Mouse (Mus musculus) forebrain, postnatal 0 days (tissue): ENCODE results near the gene Zdhhc1. TPM values are rescaled to one million over a fixed set of nuclear protein-coding genes. Genes with fewer than 3 reads are reported as not detected.

Experiments used
- ATAC-seq: fragments of 200-750 bp; cut with Nextera tagmentation; 2 replicates; pipeline ENCODE4 v1.8.0; 2017; ENCODE audit warnings: mild to moderate bottlenecking, moderate library complexity
- DNase-seq: peaks from one replicate; pipeline ENCODE4 v3.0.0-alpha.2; 2015
- H3K27ac ChIP-seq: fragments of 300-500 bp; sonication (generic); 2 replicates; pipeline ENCODE4 v1.5.1; 2014; ENCODE audit warnings: low read depth, mild to moderate bottlenecking, antibody characterized with exemption, low read length, moderate library complexity, mixed read lengths
- H3K27me3 ChIP-seq: fragments of 300-500 bp; sonication (generic); 2 replicates; pipeline ENCODE4 v1.6.1; 2014; ENCODE audit warnings: mild to moderate bottlenecking, low read length, mixed read lengths; ENCODE audit not compliant: insufficient read depth
- H3K36me3 ChIP-seq: fragments of 300-500 bp; sonication (generic); 2 replicates; pipeline ENCODE4 v1.6.1; 2014; ENCODE audit warnings: mild to moderate bottlenecking, moderate library complexity; ENCODE audit not compliant: insufficient read depth
- H3K4me1 ChIP-seq: fragments of 300-500 bp; sonication (generic); 2 replicates; pipeline ENCODE4 v1.6.1; 2014; ENCODE audit warnings: antibody characterized with exemption; ENCODE audit not compliant: insufficient read depth
- H3K4me2 ChIP-seq: fragments of 300-500 bp; sonication (generic); 2 replicates; pipeline ENCODE4 v1.6.1; 2014; ENCODE audit warnings: low read depth, mild to moderate bottlenecking, moderate library complexity
- H3K4me3 ChIP-seq: fragments of 300-500 bp; sonication (generic); 2 replicates; pipeline ENCODE4 v1.5.1; 2014; ENCODE audit warnings: low read depth, low read length, mixed read lengths
- H3K9ac ChIP-seq: fragments of 300-500 bp; sonication (generic); 2 replicates; pipeline ENCODE4 v1.6.1; 2014; ENCODE audit warnings: mild to moderate bottlenecking
- H3K9me3 ChIP-seq: fragments of 300-500 bp; sonication (generic); 2 replicates; pipeline ENCODE4 v1.6.1; 2016; ENCODE audit warnings: low read length
- CTCF ChIP-seq: sonication (generic); IDR thresholded peaks from 2 replicates; pipeline ENCODE4 v1.5.1; 2016; ENCODE audit warnings: antibody characterized with exemption, control low read depth, low read depth
- WGBS: fragments of 180-500 bp; shearing (Covaris S2); extraction: QIAGEN DNeasy Blood & Tissue Kit; methylation state at CpG from one replicate; pipeline ENCODE4 v1.1.7; 2014; 5-methylcytosine and 5-hydroxymethylcytosine counted together
- polyA plus RNA-seq: library from polyadenylated mRNA; unstranded; fragments of >200 nt; fragmentation: Nextera tagmentation; extraction: Ambion mirVana; gene quantifications from 2 replicates; pipeline ENCODE4 v1.2.1, GENCODE M21; 2015
- total RNA-seq: library from RNA; depleted of rRNA; stranded (reverse); fragments of >200 nt; gene quantifications from 2 replicates; pipeline ENCODE4 v1.2.3, GENCODE M21; 2014

The Zdhhc1 gene
- total and polyA plus RNA-seq, 2 experiments from 2014 or later, result 22.7 to 30.4 TPM

DNA sequence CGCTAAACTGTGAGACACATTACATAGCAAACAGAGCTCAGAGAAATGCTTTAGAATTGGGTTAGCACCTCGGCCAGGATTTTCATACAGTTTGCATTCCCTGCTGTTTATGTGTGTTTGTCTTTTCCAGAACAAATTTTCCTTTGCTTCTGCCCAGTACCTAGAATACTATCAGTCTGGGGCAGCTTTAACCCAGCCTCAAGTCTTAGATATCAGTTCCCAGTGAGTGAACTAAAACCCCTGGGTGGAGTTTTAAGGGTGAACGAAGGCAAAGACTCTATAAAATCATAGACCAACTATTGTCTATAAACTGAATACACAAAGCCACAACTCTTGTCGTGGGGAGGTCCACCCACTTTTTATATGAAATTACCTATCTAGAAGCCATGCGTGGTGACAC, 48.1 kb downstream of the Zdhhc1 start:
- Histone ChIP-seq H3K9me3 (no peaks in the 10 kb centered on the region), H3K4me2 (no peak overlapping the region), H3K27ac (no peak overlapping the region), H3K9ac (no peak overlapping the region), H3K36me3 (no peaks in the 10 kb centered on the region), H3K27me3 (no peaks in the 10 kb centered on the region), H3K4me3 (no peak overlapping the region), H3K4me1 (peaks cover 7% of the 10 kb centered on the region)
- no peak for DNase-seq
- WGBS, result 89% methylated on average over 5 of the region's 5 CpGs
- no peak for TF ChIP-seq CTCF
- ATAC-seq, result no peak

GRCm38 (mm10) chr8:105448188-105448587, 48.5 kb downstream of the Zdhhc1 start:
- Histone ChIP-seq H3K4me3 (no peak overlapping the region), H3K27ac (no peak overlapping the region), H3K4me2 (no peak overlapping the region), H3K4me1 (peaks cover 7% of the 10 kb centered on the region), H3K9ac (no peak overlapping the region), H3K27me3 (no peaks in the 10 kb centered on the region), H3K36me3 (no peaks in the 10 kb centered on the region), H3K9me3 (no peaks in the 10 kb centered on the region)
- ATAC-seq (no peak), DNase-seq (no peak)
- no peak for TF ChIP-seq CTCF
- 98% methylated on average over 3 of the region's 3 CpGs for WGBS

DNA sequence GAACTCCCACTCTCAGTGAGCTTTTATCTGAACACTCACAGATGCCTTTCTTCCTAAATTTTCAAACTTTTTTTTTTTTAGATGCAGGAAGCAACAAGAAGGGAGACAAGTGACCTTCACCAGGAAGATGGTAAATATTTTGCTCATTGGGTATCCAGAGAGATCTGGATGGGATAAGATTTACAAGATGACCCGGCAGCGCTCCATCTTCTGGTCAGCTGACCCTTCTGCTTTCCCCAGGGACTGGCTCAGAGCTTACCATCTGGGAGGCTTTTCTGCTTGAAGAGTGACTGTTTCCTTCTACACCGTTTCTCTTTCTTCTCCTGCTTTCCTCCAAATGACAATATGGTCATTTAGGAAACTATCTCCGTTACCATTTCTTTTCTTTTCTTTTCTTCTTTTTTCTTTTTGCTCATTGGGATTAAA, 50.6 kb downstream of the Zdhhc1 start:
- DNase-seq, result no peak
- Histone ChIP-seq H3K9me3 (no peaks in the 10 kb centered on the region), H3K27me3 (no peaks in the 10 kb centered on the region), H3K4me3 (no peak overlapping the region), H3K9ac (no peak overlapping the region), H3K36me3 (no peaks in the 10 kb centered on the region), H3K4me2 (no peak overlapping the region), H3K4me1 (peaks cover 7% of the 10 kb centered on the region), H3K27ac (no peak overlapping the region)
- TF ChIP-seq CTCF, result no peak
- WGBS, result 18% methylated on average over 4 of the region's 4 CpGs
- peak; percentile 46; the same call in 1 of the 2 replicates for ATAC-seq

DNA sequence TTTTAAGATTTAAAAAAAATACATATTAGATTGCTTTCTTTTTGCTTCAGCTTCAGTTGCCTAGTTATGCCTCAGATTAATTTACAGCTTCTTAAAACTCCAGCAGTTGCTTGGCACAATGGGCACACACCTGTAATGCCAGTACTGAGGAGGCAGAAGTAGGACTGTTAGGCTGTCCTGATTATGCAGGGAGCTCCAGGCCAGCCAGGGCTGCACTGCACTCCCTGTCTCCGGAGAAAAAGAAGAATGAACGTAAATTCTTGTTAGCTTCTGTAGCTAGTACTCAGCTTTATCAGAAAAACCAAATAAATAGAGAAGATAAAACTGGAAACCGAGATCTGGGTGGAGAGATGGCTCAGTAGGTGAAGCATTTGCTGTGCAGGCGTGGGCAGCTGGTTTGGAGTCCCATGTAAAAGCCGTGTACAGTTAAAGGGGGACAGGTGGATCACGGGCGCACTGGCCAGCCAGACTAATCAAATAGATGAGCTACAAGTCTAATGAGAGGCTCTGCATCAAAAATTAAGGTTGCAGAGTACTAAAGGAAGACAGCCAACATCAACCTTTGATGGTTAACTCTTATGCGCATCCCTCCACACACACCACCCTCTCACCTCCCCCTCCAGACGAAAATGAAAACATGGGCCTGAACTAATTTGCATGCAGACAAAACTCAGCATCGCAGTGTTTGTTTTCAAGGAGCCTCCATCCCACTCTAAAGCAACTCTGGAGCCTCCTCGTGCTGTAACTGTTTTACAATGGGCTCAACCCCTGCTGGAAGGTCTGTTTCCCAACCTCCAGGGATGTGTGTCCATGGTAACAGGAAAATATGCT, 51.2 kb downstream of the Zdhhc1 start:
- 17% methylated on average over 11 of the region's 11 CpGs for WGBS
- Histone ChIP-seq H3K9ac (no peak overlapping the region), H3K27me3 (no peaks in the 10 kb centered on the region), H3K4me2 (no peak overlapping the region), H3K4me1 (peaks cover 7% of the 10 kb centered on the region), H3K4me3 (no peak overlapping the region), H3K27ac (no peak overlapping the region), H3K9me3 (no peaks in the 10 kb centered on the region), H3K36me3 (no peaks in the 10 kb centered on the region)
- DNase-seq (no peak), ATAC-seq (peak; percentile 79)
- TF ChIP-seq CTCF, result no peak

DNA sequence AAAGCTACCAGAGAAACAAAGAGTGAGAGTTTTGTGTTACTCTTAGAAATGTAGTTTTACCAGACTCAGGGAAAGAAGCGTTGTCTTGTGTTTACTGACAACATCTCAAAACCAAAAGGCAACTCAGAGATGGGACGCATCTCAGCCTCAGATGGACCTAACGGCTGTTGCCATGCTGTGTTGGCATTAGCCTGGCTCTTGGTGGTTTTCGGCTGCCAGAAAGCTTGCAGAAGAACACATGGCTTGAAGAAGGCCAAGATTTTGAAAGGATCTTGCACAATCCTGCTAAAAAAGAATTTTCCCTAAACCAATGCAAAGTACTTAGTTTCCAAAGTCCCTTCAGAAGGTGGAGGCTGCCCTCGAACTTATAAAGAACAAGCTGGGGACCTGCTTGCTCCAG, 54.0 kb downstream of the Zdhhc1 start:
- H3K9me3 ChIP-seq, result no peaks in the 10 kb centered on the region
- TF ChIP-seq CTCF, result no peak
- H3K4me1 ChIP-seq, result peaks cover 7% of the 10 kb centered on the region
- H3K4me3 ChIP-seq, result no peak overlapping the region
- H3K9ac ChIP-seq, result no peak overlapping the region
- ATAC-seq (peak; percentile 70), DNase-seq (peak; percentile 77)
- no peaks in the 10 kb centered on the region for H3K27me3 ChIP-seq
- 65% methylated on average over 5 of the region's 5 CpGs for WGBS
- no peak overlapping the region for H3K27ac ChIP-seq
- no peak overlapping the region for H3K4me2 ChIP-seq
- H3K36me3 ChIP-seq, result no peaks in the 10 kb centered on the region

GRCm38 (mm10) chr8:105441433-105441832, 55.3 kb downstream of the Zdhhc1 start:
- Histone ChIP-seq H3K36me3 (no peaks in the 10 kb centered on the region), H3K27me3 (no peaks in the 10 kb centered on the region), H3K4me1 (peaks cover 7% of the 10 kb centered on the region), H3K9me3 (no peaks in the 10 kb centered on the region), H3K27ac (no peak overlapping the region), H3K9ac (no peak overlapping the region), H3K4me3 (no peak overlapping the region), H3K4me2 (no peak overlapping the region)
- TF ChIP-seq CTCF, result peak; percentile 36; the same call in 1 of the 2 replicates
- ATAC-seq (no peak), DNase-seq (no peak)
- WGBS, result 4% methylated on average over 6 of the region's 6 CpGs

GRCm38 (mm10) chr8:105438865-105439264, 57.8 kb downstream of the Zdhhc1 start:
- H3K4me3 ChIP-seq, result no peak overlapping the region
- no peak overlapping the region for H3K27ac ChIP-seq
- no peaks in the 10 kb centered on the region for H3K9me3 ChIP-seq
- no peak overlapping the region for H3K4me2 ChIP-seq
- H3K9ac ChIP-seq, result no peak overlapping the region
- H3K36me3 ChIP-seq, result no peaks in the 10 kb centered on the region
- WGBS, result 34% methylated on average over 5 of the region's 5 CpGs
- peak; percentile 38 for TF ChIP-seq CTCF
- DNase-seq (peak; percentile 35), ATAC-seq (no peak)
- H3K27me3 ChIP-seq, result no peaks in the 10 kb centered on the region
- no peaks in the 10 kb centered on the region for H3K4me1 ChIP-seq
